Mouse (Mus musculus) cerebellum, adult 18-20 months (tissue): Measurements from ENCODE around the gene Smdt1.

ENCODE experiments used
- DNase-seq, 2 experiments: peaks; one replicate each; pipeline ENCODE4 v3.0.0; 2021

The Smdt1 gene

GRCm38 (mm10) chr15:82338593-82339112 is at the start of gene Smdt1, which contains the start of the genes Naga and Pheta2:
Smdt1 (plus strand) TSS chr15:82338959.
Naga (minus strand) TSS chr15:82338925.
Pheta2 (plus strand) TSS chr15:82338942.
- DNase-seq: peak; percentile 97 to 98

DNA sequence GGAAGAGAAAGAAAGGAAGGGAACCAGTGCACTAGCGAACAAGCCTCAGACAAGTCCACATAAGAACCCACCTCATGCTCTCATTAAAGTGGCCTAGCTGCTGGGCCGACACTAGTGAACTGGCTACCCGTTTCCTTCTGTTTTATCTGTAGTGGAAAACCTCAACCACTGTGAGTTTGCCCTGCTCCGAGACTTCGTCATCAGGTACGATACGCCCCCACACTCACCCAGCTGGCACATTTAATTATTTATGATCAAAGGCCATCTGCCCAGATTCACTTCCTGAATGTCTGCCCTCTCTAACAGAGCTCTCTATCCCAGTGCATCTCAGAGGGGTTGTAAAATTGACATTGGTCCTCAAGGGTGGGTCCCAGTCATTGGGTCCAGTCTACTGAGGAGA is 48.5 kb upstream of the Smdt1 start:
- DNase-seq: no peak

DNA sequence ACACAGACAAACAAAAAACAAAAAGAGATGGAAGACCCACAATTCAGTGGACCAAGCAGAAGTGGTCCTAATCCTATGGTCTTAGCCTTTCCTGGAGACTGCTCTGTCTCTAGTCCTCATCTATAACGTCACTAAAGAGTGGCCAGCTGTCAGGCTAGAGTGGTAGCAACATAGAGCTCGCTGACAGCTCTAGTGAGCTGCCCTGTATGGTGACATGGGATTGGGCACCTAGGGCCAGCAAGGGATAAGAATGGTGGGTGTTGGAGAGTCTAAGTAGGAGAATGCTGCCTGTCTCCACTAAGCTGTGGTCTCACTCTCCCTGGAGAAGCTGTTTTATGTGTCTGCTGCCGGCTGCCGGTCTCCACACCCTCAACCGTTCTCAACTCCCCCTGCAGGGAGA is 45.9 kb upstream of the Smdt1 start:
- no peak for DNase-seq

GRCm38 (mm10) chr15:82293271-82293711 is 45.5 kb upstream of the Smdt1 start:
- no peak for DNase-seq

- DNase-seq: no peak
Measured at GRCm38 (mm10) chr15:82294059-82294458, 44.7 kb upstream of the Smdt1 start.

- DNase-seq: no peak
Measured at GRCm38 (mm10) chr15:82298764-82299561, 39.8 kb upstream of the Smdt1 start, which contains the start of gene Wbp2nl. Wbp2nl (plus strand) TSS chr15:82298954.

- no peak for DNase-seq
Measured at GRCm38 (mm10) chr15:82307107-82307506, 31.7 kb upstream of the Smdt1 start.

- no peak for DNase-seq
Measured at GRCm38 (mm10) chr15:82308416-82308815, 30.3 kb upstream of the Smdt1 start.

- no peak for DNase-seq
Measured at GRCm38 (mm10) chr15:82317839-82318238, 20.9 kb upstream of the Smdt1 start.

DNA sequence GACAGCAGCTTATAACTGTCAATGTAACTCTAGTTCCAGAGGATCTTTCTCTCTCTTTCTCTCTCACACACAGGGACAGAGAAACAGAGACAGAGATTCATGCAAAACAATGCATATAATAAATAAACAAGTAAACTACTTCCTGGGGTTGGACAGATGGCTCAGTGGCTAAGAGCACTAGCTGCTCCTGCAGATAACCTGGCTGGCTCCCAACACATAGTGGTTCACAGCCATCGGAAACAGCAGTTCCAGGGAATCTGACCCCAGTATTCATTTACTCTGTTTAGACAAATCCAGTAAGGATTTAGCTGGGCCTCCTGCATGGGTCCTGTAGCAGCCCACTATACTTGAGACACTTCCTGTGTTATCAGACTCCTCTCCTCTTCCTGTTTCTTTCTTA is 19.1 kb upstream of the Smdt1 start:
- DNase-seq: peak in 1 of 2 experiments; percentile 30

GRCm38 (mm10) chr15:82322195-82322594 is 16.6 kb upstream of the Smdt1 start:
- no peak for DNase-seq

- no peak for DNase-seq
Measured at GRCm38 (mm10) chr15:82325382-82325781, 13.4 kb upstream of the Smdt1 start.

DNA sequence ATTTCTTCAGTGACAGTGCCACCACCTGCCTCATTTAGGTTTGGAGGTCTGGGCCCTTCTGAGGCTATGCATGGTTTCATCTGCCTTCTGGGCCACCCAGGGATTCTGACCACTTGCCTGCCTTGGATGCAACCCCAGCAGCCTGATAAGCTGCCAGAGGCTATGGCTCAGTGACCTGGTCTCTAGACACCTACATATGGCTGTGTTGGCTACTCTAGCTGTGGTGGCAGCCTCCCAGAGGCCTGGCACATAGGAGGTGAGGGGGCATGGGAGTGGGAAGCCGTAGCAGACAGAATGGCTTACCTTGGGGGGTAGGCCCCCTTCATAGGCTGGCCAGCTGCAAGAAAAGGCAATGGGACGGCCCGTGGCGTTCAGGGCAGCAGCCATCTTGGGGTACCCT is 3.6 kb upstream of the Smdt1 start:
- peak; percentile 58 to 64 for DNase-seq

DNA sequence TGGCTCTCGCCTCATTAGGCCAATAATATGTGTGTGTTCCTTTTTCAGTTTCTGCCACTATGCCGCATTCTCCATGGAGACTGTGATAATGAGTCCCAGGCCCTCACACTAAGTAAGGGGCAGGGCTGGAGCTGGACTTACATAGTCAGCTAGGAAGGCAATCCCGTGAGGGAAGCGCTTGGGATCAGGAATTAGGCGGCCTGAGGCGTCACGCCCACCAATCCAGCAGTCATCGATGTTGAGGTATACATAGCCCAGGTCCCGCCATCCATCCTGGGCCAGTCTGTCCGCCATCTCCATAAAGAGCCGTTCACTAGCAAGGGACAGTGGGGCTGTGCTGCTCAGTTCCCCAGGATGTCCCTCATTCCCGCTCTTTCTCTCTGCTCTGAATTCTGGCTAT is 2.1 kb upstream of the Smdt1 start:
- DNase-seq: no peak

- no peak for DNase-seq
Measured at GRCm38 (mm10) chr15:82337875-82338274, 884 bp upstream of the Smdt1 start.

DNA sequence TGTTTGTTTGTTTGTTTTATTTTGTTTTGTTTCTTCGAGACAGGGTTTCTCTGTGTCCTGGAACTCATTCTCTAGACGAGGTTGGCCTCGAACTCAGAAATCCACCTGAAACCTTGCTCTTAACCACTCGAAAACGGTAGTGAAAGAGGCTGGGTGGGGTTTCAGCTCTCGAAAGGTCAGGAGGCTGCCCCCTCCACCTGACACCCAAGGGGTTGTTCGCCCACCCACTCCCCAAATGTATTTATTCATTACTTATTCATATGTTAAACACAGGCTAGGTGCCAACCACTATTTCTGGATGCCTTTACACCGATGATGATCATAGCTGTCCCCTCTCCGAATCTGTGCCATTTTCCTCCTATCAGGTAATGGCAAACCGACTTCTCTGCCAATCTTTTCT is 391 bp downstream of the Smdt1 start:
- no peak for DNase-seq

GRCm38 (mm10) chr15:82339634-82340254 is 985 bp downstream of the Smdt1 start:
- DNase-seq: no peak

GRCm38 (mm10) chr15:82340414-82341035 is 1.8 kb downstream of the Smdt1 start:
- no peak for DNase-seq

DNA sequence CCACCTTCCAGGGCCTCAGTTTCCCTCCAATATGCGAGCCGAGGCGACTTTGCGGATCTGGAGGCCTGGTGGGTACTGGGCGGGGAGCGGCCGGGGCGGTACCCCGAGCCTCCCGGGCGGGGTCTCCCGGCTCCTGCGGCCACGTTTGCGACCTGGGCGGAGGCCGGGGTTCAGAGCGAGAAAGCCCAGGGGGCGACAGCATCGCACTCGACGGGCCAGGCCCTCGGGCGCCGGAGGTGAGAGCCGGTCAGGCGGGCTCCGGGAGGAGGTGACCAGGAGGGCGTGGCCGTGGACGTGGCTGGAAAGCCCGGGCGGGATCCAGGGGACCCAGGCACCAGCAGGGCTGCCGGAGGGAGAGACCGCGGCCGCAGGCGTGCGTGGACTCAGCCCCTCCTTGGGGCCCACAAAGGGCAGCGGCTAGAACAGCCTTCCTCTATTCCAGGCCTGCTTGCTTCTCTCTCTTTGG is 2.3 kb downstream of the Smdt1 start:
- DNase-seq: no peak

- no peak for DNase-seq
Measured at GRCm38 (mm10) chr15:82341675-82342542, 3.1 kb downstream of the Smdt1 start.

DNA sequence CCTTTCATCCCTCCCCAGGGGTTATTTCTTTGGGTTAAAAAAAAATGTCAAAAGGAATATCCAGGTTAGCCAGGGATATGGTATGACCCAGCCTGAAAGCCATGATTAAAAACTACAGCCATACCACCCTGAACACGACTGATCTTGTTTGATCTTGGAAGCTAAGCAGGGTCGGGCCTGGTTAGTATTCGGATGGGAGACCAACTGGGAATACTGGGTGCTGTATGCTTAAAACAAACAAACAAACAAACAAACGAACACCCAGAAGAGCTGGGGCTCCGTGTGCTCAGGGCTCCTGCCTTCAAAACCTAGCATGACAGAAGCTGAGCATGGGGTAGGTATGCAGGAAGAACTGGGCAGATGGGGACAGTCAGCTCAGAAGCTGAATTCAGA is 3.8 kb downstream of the Smdt1 start:
- no peak for DNase-seq
